Mouse (Mus musculus) right cerebral cortex, adult 18-20 months (tissue): ENCODE results near the gene Cby1.

Experiments used
- DNase-seq: peaks from one replicate; pipeline ENCODE4 v3.0.0; 2022; ENCODE audit warnings: mixed read lengths

The Cby1 gene

DNA sequence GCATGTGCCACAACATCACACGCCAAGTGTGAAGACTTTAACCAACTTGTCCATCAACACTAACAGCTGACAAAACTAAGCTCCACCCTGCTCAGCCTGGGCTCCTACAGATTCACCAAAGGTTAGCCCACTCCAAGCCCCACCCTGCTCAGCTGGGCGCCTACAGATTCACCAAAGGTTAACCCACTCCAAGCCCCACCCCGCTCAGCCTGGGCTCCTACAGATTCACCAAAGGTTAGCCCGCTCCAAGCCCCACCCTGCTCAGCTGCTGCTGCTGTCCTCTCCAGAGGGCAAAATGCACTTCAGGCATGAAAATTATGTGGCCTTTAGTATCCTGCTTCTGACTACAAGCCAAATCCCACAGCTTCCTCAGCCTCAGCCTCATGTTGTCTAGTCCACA is 23.0 kb downstream of the Cby1 start:
- DNase-seq, result no peak

DNA sequence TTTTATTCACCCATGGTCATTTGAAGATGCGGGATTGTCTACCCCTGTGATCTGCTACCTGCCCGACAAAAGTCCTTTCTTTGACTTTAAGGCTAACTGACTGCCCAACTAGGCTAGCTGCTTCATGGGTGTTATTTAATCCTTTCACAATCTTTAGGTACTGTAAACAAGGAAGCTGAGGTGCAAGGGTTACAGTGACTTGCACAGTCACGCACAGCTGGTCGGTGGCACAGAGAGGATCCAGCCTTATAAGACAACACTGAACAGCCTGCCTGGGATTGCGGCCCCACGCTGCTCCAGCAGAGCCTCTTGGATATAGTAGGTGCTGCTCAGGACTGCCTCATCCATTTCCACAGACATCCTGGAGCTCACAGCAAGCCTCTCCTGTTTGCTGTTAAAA is 24.1 kb downstream of the Cby1 start:
- DNase-seq, result no peak

DNA sequence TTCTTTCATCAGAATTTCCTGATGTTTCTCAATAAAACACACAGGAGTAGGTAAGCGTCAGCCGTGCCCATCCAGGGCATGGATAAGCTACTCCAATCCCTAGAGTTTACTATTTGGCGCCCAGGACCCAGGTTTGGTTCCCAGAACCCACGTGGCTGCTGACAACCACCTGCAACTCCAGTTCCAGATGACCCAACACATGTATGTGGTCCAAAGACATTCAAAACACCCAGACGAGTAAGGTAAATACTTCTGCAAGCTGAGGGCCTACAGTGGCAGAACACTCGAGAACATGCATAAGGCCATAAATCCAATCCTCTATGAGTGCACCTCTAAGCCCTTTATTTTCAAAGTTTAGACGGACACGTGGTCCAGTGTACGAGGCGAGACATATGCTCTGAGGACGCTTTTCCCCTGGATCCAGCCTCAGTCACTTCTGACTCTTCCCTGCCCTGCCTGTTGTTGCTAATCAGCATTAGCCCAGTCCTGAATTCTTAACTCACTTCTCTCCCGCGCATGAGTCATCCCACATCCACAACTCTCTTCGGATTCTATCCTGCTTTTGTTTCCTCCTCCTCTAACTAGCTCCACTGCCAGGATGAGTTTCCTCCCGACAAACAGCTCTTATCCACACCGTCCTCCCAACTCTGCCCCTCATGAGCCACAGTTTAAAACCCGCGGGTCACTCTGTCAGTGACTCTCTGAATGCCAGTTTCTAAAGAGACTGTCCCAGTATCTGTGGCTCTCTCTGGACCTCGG is 24.9 kb downstream of the Cby1 start:
- DNase-seq, result peak; percentile 66

DNA sequence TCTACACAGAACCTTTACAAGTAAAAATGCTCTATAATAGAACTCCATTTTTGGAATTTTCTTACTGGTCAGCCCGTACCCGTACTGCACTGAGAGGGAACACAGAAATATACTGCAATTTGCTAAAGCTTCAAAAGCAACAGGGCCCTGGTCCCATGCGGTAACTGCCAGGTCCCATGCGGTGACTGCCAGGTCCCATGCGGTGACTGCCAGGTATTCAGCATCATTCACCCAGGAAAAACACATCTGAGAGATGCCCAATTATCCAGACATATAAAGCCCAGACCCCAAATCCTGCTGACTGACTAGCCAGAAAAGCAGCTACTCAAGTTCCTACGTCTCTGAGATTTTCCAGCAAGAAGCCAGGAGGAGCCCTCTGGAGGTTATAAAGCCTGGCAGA is 25.6 kb downstream of the Cby1 start:
- no peak for DNase-seq

DNA sequence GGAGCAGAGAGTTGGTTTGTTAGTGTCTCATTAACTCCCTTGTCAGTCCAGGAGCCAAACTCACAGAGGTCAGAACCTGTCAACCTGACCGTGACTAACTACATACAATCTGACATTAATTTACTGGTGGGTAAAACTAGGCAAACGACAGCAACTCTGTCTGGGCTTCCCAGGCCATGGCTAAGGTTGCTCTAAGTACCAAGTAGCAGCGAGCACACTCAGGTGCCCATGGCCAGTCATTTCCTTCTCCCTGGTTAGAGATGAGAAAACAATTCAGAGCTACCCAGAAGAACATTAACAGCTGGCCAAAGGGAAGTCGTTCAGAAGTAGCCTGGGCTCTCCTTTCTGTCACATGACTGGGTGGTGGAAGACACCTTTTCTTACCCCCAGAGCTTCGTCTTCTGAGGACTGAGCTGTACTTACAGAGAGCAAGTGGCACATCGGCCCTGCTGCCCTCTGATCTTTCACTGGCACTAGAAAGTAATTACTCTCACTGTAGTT is 26.2 kb downstream of the Cby1 start:
- no peak for DNase-seq

DNA sequence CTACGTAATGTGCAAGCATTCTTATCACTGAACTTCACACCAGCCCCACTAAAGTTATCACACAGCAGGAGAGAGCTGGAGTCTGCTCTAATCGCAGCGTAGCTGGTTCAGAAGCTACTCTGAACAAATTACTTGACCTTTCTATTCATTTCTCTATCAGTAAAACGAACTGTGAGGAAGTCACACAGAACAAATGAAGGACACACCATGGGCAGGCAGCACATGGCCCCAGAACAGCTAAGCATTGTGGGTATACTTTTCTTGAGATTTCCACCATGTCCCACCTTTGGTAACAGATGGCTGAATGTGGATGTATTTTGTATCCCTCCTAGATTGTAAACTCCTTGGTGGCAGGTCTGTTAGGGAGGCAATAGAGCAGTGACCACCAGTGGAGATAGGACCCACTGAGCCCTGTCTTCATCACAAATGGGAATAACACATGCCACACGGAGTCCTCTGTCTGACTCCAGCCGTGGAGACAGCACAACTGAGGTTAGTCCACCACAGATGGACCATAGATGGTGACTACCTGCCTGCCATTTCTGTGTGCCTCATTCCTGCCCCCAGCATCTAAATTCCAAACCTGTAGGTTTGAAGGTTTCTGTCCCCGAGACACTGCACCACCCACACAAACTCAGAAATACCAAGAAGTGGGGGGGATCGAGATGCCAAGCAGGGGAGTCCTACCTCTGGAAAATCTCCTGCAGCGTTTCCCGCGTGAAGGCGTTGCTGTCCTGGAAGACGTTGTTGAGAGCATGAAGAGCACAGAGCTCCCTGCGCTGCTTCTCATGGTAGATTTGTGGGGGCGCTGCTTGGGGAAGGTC is 27.3 kb downstream of the Cby1 start:
- DNase-seq, result peak; percentile 36

DNA sequence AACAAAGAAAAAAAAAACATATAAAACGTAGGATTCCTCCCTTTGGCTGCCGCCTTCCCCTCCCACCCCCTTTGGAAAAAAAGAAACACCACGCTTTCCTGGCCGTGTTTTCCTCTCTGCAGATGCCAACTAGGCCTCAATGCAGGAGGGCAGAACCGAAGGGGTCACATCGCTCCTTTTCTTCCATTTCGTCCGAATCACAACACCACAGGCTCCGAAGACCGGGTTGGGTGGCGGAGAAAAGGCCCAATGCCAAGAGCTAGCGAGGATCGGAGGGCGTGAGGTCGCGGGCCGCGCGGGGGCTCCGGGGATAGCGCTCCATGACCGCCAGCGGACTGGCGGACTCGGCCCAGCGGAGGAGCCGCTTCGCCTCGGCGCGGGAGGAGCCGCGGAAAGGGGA is 28.2 kb downstream of the Cby1 start:
- no peak for DNase-seq

DNA sequence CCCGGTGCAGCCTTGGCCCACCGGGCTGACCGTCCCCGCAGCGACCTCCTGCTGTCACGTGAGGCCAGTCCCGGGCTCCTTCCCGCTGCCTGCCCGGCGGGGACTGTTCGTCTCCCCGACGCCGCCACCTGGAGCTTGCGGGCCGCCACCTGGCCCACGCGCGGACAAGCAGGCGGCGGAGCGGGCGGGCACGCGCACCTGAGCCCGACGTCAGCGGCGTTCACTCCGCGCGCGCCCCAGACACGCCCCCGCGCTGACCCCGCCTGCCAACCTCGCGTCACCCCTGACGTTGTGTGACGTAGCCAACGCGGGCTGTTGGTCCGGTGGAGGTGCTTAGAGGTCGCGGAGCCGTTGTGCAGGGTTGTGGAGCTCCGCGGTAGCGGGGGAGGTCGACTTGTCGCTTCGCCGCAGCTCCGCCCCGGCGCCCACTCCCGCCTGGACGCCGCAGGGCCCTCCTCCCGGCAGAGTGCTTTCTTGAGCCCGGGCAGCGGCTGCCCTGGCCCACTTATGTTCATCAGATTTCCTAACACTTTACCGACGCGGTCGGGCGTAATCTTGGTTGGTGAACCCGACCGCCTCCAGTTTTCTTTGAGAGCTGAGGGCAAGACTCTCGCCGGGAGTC is 28.8 kb downstream of the Cby1 start, which contains the start of gene Josd1:
TSS of gene Josd1 (minus strand) at position 274 of the 622 bp plus-strand sequence.
- peak; percentile 96 for DNase-seq

DNA sequence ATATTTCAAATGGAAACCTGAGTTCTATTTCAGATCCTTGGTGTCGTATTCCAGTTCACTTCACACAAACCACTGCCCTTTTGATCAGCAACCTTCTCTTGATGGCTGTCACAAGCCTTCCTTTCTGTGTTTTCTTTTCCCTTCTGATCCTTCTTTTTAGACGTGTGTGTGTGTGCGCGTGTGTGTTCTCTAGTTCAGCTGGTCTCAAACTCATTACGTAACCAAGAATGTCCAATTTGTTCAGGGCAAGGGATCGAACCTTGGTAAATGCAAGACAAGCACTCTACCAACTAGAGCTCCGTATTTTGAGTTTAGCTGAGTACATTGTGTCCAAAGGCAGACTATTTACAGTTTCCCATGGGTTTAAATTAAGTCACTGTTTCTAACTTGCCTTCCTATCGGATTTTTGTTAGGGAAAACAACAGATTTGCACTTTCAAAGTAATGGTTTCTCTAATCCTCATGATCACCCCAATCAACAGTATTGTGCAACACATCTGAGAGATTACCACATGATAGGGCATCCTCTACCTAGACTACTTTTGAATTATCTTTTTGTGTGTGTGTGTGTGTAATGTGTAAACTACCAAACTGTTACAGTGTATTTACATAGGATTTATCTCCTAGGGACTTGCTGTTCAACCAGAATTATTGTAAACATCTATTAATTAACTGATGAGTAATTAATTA is 29.4 kb downstream of the Cby1 start:
- no peak for DNase-seq

DNA sequence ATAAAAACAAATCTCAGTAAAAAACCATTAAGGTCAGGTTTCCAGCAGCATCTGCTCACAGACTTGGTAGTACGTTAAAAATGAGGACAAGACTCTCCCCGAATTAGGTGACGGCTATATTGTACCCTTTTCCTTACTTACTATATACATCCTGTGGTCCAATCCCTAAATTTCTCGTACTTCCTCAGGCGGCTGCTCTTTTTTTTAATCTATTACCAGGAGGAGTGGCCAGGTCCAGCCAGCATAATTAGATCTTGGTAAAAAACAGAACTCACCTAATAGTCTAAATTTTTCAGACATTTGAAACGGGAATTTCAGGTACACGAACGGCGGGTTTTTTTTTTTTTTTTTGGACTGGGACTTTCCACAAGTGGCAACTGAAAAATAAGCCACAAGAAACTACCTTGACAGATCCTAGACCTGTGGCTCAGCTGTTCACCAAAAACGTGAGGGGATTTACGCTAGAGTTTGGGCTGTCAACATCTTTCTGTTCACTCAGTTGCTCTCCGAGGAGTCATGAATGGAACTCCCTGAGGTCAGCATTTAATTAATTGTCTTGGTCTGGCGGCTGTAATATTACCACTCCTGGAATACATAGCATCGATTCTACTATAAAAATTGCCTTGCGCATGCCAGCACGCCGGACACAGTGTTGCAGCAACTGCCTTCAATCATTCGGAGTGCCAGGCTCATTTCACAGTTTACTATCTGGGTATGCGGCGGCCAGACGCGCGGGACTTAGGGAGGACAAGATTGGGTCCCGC is 30.8 kb downstream of the Cby1 start:
- DNase-seq, result no peak

DNA sequence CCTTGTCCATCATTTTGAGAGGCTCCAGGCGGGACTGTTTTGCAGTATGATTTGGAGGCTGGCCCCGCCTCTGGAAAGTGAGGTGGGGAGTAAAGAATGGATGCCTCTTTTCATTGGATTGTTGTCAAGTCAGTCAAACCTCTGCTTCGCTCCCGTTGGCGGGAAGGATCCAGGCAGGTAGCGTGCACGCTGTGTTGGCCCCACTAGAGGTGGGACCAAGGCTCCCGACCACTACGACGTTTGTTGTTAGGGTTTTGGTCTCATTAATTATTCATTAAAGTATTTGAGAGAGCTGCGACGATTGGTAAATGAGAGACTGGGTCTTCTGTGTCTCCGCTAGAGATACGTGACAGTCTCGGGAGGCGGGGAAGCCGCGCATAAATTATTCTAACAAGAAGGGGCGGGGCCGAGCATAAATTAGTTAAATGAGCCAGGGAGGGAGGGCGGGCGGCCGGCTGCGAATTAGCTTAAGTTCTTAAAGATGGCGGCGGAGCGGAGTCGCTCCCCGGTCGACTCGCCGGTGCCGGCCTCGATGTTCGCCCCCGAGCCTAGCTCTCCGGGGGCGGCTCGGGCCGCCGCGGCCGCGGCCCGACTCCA is 31.5 kb downstream of the Cby1 start, which contains the start of gene Gtpbp1:
TSS of gene Gtpbp1 (plus strand) at position 420 of the 597 bp plus-strand sequence.
- peak; percentile 99 for DNase-seq

DNA sequence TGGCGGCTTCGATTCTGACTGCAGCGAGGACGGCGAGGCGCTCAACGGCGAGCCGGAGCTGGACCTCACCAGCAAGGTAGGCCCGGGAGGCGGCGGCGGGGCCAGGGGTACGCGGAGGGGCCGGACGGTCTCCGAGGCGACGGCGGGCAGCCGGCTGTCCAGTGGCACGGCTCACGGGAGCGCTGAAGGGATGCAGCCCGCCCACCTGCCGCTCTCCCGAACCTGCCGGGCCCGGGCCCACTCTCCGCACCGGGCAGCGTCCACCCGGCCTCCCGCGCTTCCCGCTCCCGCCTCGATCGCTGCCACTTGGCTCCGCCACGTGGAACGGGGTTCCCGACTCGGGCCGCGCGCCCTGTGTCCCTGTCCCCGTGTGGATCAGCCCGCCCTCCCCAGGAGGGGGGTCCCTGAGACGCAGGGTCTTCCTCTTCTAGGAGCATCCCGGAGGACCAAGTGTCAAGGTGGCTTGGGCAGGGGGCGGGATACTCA is 32.1 kb downstream of the Cby1 start:
- peak; percentile 37 for DNase-seq

DNA sequence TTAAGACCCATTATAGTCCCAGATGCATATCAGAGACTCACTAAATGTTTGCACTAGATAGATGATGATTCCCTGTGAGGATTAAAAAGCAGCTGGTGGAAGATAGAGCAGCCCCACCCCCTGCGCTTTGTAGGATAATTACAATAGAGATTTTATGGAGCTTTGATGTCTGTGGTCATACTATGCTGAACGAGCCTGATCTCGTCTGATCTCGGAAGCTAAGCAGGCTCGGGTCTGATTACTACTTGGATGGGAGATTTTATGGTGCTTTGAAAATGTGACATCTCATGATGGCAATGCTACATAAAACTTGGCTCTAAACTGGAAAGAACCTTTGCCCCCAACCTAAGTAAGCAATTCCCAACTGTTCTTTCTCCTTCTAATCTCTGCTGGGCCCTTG is 33.3 kb downstream of the Cby1 start:
- DNase-seq, result no peak

DNA sequence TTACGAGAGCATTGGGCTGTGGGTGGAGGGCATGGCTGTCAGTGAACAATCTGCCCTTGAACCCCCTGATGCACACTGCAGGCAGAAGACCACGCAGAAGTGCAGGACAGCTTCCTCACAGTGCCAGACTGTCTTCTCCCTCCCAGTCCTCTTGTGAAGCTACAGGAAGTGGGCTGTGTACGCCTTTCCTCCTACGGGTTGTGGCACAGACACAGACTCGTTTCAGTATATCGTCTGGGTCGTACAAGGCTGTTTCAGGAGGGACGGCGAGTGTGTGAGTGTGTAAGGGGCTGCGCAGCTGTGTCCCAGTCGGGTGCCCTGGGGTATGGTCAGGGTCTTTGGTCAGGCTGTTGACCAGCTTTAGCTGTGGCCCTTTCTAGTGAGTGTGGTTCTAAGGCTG is 34.7 kb downstream of the Cby1 start:
- no peak for DNase-seq

DNA sequence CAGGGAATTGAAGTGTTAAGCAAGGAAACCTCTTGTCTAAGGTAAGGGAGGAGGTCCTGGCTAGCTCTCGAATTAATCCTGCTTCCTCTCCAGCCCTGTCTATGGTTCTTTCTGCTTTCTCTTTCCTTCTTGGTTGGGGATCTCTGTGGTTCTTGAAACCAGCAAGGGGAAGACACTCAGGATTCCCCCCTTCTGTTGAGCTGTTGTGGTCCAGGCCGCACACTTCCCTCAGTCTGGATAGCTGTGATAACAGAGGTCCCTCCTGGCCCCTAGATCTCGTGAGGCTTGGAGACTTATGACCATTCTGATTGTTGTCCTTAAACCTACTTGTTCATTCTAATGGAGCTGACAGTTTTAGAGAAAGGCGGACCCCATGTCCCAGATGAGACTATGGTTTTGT is 35.5 kb downstream of the Cby1 start:
- no peak for DNase-seq

DNA sequence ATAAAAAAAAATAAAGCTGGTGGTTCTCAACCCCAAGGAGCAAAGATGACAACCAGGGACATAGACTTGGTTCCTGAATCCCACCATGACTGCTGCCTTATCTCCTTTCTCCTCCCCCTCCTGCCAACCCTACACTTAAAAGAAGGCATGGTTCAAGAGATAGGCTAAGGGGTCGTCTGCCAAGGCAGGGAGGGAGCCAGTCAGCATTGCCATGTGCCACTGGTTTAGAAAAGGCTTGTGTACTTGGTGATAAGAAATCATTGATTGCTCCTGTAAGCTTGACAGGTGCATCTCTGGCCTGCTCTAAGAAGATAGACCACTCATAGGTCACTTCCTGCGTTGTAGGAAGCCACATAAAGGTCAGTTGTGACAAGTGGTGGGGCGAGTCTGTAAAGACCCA is 36.5 kb downstream of the Cby1 start:
- DNase-seq, result no peak

DNA sequence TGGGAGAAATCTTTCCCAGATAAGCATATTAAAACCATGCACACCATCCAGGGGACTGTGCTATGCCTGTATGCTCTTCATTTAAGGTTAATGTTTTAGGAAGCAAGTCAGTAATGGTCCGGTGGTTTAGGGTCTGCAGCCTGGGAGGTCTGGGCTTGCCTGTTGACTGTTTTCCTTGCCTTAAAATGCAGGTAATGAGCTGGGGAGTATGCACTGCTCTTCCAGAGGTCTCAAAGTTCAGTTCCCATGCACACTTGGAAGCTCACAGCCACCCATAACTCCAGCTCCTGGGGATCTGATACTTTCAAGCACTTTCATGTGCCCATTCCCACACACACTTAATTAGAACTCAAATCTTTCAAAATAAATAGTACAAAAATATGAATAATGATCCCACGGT is 37.5 kb downstream of the Cby1 start:
- DNase-seq, result no peak

DNA sequence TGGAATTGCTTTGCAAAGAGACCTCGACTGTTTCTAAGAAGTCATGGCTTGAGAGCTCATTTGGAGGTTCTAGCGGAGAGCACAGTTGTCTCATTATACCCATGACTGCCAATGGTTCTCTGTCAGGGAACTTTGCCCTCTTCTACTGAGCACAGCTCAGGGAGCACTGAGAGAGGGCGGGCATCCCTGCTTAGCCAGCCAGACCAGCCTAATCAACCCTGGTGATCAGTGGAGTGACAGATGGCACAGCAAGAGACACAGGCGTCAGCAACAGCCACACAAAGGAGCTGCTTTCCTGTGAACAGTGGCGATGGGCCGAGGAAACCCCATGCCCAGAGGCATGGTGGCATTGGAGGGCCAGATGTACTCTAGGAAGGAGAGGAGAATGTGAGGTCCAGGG is 38.0 kb downstream of the Cby1 start:
- DNase-seq, result no peak

DNA sequence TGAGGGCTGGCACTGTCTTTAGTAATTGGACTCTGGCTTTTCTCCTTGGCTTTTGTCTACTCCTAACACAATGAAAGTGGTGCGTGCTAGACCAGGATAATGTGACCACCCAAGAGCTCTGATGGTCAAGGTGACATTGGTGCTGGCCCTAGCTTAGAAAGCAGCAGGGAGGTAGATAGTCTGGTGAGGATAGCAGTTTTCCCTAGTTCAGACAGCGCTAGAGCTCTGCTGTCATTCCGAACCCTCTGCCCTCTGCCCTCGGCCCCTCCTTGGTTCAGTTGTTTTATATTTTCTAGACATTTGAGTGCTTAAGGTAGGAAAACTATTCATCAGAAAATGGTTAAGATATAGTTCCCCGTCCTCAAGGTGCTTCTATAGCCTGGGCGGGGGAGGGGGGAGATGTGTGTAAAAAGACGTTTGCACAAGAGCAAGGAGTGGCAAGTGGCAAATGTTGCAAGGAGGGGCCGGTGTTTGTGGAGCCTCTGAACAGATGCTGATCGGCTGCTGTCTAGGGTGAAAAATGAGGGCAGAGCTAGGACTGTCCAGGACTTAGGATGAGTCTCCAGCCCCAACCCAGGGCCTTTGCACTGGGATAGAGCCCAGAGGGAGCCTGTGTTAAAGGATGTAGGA is 38.7 kb downstream of the Cby1 start:
- DNase-seq, result no peak

DNA sequence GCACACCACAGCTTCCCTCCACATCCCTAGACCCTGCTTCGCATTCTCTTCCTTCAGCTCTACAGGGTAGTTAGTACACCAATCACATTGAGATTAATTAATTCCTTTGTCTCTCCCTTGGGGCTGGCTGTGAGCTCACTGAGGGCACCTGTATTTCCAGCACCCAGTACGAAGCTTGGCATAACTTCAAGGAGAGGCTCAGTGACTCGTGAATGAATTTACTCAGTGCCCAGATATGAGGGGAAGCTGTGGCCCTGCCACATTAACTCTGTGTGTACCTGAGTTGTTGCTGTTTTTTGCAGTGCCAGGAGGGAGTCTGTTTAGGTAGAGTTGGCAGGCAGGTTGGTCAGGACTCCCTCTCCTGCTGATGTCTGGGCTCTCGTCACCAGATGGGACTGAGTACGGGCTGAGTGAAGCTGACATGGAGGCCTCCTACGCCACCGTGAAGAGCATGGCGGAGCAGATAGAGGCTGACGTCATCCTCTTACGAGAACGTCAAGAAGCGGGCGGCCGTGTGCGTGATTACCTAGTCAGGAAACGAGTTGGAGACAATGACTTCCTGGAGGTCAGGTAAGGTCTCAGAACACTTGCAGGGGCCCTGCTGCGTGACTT is 47.7 kb downstream of the Cby1 start:
- no peak for DNase-seq
